Mouse (Mus musculus) monocyte, adult 2 months (primary cell): ENCODE data around the gene Nectin2.

ENCODE experiments used
- DNase-seq, 2 experiments: peaks; one replicate each; pipeline ENCODE4 v3.0.0; 2022; ENCODE audit warnings: low spot score in 2 of 2, low read depth in 1 of 2

Gene Nectin2

DNA sequence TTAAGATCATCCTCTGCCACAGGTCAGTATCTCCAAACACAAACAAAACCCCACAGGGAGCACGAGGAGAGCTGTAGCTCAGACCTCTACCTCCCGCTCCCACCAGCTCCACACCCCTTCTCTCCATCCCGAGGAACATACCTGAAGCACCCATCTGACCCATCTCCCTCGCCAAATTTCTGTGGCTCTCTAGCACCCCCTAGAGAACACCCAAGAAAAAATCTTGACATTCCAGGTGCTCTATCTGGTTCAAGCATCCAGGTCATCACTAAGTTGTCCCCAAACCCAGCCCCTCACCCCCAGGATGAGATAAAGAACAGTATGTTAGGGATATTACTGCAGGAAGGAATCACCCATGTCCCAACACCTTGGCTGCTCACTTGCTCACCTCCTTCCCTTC is 37.1 kb downstream of the Nectin2 start:
- no peak for DNase-seq

DNA sequence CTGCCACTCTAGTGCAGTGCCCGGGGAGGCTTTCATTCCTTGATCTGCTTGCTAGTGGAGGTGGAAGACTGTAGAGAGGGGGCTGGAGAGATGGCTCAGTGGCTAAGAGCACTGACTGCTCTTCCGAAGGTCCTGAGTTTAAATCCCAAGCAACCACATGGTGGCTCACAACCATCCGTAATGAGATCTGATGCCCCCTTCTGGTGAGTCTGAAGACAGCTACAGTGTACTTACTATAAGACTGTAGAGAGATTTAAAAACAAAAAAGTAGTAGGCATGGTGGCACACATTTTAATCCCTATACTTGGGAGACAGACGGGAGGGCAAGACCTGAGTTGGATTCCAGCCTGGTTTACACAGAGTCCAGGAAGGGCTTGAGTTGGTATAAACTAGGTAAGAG is 37.9 kb downstream of the Nectin2 start:
- no peak for DNase-seq

DNA sequence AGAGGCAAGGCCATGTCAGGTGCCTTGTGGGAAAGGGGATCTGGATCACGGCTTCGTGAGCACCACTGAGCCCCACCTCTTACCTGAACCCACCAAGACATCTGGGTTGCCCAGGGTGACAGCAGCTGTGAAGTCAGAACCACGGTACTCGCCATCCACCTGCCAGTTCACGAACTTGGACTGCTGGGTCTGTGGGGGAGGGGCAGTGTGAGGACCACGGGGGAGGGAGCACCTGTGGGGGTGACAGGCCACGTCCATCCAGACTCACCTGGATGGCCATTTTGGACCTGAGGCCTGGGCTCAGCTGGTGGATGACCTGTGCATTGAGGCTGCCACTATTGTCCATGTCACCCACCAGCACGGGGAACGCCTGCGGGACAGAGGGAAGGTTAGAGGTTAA is 39.6 kb downstream of the Nectin2 start:
- DNase-seq: no peak

DNA sequence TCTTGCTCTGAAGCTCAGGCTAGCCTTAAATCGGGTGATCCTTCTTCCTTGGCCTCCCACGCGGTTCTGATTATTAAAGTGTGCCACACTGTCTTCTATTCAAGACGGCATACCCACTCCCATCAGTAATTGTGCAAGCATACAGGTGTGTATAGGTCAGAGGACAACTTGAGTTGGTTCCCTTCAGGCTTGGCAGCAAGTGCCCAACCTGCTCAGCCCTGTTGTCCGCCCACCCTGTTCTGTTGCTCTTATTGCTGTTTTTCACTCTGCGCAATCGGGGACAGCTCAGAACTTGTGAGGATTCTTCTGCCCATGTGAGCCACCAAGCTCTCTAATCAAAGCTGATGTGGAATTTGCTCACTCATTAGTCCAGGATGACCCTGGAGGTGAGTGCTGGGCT is 45.0 kb downstream of the Nectin2 start:
- no peak for DNase-seq

GRCm38 (mm10) chr7:19704475-19704874 is 45.8 kb downstream of the Nectin2 start:
- DNase-seq: no peak

- no peak for DNase-seq
Observed at GRCm38 (mm10) chr7:19702859-19703555, 47.3 kb downstream of the Nectin2 start.

GRCm38 (mm10) chr7:19701069-19701761 is 49.1 kb downstream of the Nectin2 start:
- peak in 1 of 2 experiments; percentile 38 for DNase-seq

GRCm38 (mm10) chr7:19700299-19701068 is 49.8 kb downstream of the Nectin2 start:
- no peak for DNase-seq

DNA sequence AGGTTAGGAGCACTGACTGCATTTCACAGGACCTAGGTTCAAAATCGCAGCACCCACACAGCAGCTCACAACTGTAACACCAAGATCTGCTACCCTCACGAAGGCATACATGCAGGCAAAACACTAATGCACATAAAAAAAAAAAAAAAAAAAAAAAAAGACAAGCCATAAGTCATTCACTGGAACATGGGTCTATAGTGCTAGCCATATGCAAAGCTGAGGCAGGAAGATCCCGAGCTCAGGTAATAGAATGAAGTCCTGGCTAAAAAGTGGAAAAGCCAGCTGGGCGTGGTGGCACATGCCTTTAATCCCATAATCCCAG is 50.5 kb downstream of the Nectin2 start:
- DNase-seq: no peak

DNA sequence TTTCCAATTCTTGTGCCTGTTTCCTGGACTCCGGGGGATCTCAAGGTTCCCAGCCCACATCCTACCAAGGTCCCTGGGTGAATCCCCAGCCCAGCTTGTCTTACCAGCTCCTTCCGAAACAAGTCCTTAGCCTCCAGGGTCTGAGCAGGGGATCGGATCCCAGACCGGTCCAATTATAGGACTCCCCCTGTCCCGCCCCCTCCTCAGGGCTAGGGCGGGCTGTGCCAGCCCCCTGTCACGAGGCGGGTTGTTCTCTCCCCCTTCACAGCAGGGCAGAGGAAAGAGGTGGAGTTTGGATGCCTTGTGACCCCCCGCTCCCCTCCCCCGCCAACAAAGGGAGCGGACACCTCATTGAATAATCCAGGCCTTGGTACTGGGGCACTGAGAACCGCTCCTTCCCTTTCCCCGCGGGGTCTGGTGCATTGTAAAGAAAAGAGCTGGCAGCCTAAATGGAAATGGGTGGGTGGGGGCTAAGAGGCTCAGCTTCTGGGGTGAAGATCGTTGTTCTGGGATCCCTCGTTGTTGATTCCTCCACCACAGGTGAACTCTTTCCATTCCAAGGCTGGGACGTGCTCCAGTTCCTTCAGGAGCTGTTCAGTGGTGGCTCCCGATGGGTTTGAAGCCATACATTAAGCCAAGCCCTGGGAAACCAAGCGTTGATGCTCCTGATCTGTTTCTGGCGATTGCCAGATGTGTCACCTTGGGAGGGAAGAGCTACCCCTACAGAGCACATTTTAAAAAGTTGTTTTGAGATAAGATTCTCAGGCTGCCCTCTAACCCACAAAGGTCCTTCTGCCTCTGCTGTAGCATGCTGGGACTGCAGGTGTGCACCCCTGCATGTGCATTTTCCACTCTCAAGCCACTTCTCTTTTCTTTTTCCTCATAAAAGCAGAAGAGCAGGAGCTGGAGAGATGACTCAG is 51.1 kb downstream of the Nectin2 start, which contains the start of gene Apoe:
TSS of gene Apoe (minus strand) at position 282 of the 920 bp plus-strand sequence.
- no peak for DNase-seq

DNA sequence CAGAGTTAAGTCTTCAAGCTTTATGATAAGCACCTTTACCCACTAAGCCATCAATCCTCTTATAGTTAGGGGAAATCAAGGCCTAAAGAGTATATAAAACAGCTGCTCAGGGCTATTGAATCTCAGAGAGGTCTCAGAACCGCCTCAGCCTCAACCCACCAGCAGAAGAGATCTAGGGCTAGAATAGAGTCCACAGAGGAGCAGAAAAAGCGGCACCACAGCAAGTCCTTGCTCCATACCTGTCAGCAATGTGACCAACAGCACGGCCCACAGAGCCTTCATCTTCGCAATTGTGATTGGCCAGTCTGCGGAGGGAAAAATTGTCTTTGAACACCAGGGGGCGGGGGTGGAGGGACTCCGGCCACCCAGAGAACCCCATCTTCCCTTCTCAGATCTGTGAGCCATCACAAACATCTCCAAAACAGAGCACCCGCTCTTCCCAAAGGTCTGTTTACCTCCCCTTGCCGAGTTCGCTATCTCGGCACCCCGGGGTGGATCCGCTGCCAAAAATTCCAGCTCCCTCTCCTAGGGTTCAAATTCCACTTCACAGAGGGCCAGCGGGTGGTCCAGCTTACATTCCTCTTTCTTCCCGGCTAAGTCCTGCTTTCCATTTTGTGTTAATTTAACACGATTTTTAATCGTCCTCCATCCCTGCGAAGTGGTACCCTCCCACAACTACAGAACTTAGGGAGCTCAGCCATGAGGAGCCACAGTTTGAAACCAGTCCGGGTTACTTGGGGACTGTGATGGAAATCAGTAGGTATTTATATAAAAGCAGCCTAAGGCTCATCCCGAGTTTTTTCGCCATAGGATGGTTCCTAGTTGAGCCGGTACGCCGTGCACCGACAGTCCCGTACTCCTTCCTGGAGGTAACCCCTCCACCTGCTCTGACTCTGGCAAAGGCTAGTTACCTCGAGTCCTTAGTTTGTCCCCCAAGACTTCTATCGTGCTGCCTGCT is 52.1 kb downstream of the Nectin2 start:
- no peak for DNase-seq

GRCm38 (mm10) chr7:19696336-19696873 is 53.9 kb downstream of the Nectin2 start:
- no peak for DNase-seq

- DNase-seq: no peak
Observed at GRCm38 (mm10) chr7:19695881-19696280, 54.4 kb downstream of the Nectin2 start.

GRCm38 (mm10) chr7:19695213-19695594 is 55.1 kb downstream of the Nectin2 start:
- no peak for DNase-seq

- no peak for DNase-seq
Observed at GRCm38 (mm10) chr7:19694336-19695212, 55.7 kb downstream of the Nectin2 start.

DNA sequence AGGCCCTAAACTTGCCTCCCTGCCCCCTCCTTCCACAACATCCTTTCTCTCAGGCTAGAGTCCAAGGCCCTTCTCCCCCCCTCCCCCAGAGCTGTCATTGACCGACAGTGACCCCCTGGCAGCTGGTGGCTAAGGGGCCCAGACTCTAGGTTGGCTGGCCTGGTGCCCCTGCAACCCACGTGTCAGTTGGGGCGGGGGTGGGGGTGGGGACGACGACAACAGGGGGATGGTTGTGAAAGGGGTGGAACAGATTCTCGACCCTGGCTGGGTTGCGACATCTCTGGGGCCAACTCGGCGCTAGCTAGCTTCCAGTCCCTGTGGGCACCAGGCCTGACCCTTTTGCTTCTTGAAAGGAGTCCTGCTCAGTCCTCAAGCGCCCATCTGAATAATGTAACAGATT is 56.9 kb downstream of the Nectin2 start:
- no peak for DNase-seq

GRCm38 (mm10) chr7:19691873-19692865 is 58.1 kb downstream of the Nectin2 start, which contains the start of gene Apoc1:
TSS of gene Apoc1 (minus strand) at chr7:19692660.
- DNase-seq: no peak
